ENCODE assay signal across 8 mouse cellular contexts in the genomic region with DNA sequence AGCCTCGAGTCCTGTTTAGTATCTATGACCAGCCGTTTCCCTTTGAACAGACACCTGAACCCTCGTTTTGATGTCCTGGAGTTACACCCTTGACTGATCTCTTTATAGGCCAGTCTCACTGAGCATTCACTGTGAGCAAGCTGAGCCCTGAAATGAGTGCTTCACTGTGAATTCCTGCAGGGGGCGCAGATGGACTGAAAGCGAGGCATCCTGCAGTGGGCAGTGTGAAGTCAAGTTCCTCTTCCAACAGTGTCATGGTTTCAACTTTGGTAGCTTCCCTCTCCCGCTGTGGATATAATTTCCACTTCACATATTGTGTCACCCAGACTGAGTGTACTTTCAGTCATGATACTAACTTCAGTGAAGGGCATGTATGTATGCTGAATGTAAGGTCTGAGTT.
A peak's percentile ranks its signal among the peaks of the same experiment; 100 is the strongest.
DNase-seq lines count a peak whose midpoint lies in the region; ATAC-seq lines count a peak whose summit lies in the region.

No protein-coding gene starts in this region.

- H3K27me3 ChIP-seq in midbrain, embryonic 10.5 days (ENCODE audit: low read depth, poor library complexity, severe bottlenecking), result no peaks in the 10 kb centered on the region

- ATAC-seq in inflammation-experienced regulatory T-cells, adult 6 months, result peak; percentile 62
- no peak for ATAC-seq in erythroid progenitor cell, adult 5-6 weeks (replicated peaks; ENCODE audit: low FRiP score, poor library complexity, severe bottlenecking)

- peak; percentile 63 for DNase-seq in R1 (ENCODE audit: low read depth, low spot score)
- DNase-seq in cerebellum, adult 9-11 months, result peak; percentile 37
- DNase-seq in frontal cortex, postnatal 36 days (ENCODE audit: low spot score in 2 of 2), result peak; percentile 60 to 71
- peak; percentile 9 to 12 for DNase-seq in left cerebral cortex, adult 8-10 months (ENCODE audit: low spot score in 2 of 2)
- DNase-seq in midbrain, embryonic 10.5 days (ENCODE audit: low spot score), result peak; percentile 66
- peak; percentile 20 to 24 for DNase-seq in right cerebral cortex, postnatal 36 days (ENCODE audit: low spot score in 2 of 2)

- no peak overlapping the region for H3K27ac ChIP-seq in midbrain, embryonic 10.5 days (replicated peaks)

- no peaks in the 10 kb centered on the region for H3K9me3 ChIP-seq in midbrain, embryonic 10.5 days (replicated peaks)

- WGBS in midbrain, embryonic 10.5 days, result 31% methylated on average over 6 of the region's 6 CpGs

- no peak overlapping the region for H3K4me3 ChIP-seq in midbrain, embryonic 10.5 days

- H3K4me1 ChIP-seq in midbrain, embryonic 10.5 days, result peaks cover 7% of the 10 kb centered on the region

- no peaks in the 10 kb centered on the region for H3K36me3 ChIP-seq in midbrain, embryonic 10.5 days

Comparison
In these comparisons a context has a peak if more than half of its experiments do, and no peak if none do; other contexts are left out.
1. DNase-seq: peak in every context shown above with its lines; median percentile 66 in midbrain, embryonic 10.5 days; 66 in frontal cortex, postnatal 36 days; 63 in R1; 37 in cerebellum, adult 9-11 months; 22 in right cerebral cortex, postnatal 36 days; 10 in left cerebral cortex, adult 8-10 months.